Mouse (Mus musculus): ENCODE results near the gene Nfu1. TPM values are rescaled to one million over a fixed set of nuclear protein-coding genes. Genes with fewer than 3 reads are reported as not detected.

The Nfu1 gene
- polyA plus RNA-seq (2014; fragmentation: Nextera tagmentation; extraction: Ambion mirVana) = 88.8 and 92.4 TPM in 2 replicates

DNA sequence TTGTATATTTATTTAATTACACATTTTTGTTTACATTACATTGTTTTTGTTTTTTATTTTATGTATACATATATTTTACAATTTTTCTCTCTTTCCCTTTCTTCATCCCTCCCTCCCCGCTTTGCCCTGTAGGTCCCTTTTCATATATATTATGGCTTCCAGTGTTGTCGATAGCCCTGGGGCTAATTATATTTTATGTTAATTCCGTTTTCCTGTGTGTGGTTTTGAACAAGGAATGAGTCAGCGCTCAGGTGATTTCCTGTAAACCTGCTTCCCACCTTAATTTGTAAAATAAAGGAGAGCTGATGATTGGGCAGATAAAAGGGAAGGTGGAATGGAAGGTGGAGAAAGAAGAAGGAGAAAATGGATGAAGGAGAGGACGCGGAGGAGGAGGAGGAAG lies at the start of gene Nfu1:
Gene Nfu1, plus strand, starts transcription at position 350 of the 400 bp plus-strand sequence.
- no peak for ATAC-seq (replicated peaks; ENCODE audit: low FRiP score)
- Histone ChIP-seq H3K9ac (ENCODE audit: low read length) (peak within 1 kb of the TSS; percentile 91), H3K27me3 (ENCODE audit: control insufficient read depth, insufficient read depth, low read length) (no peaks in the 10 kb centered on the region), H3K27ac (ENCODE audit: low read depth, low read length) (peak within 1 kb of the TSS; percentile 58; the same call in 1 of the 2 replicates), H3K36me3 (ENCODE audit: control insufficient read depth, insufficient read depth, low read length) (no peaks in the 10 kb centered on the region), H3K4me1 (replicated peaks; ENCODE audit: control insufficient read depth, insufficient read depth, low read length) (peaks cover 5% of the 10 kb centered on the region; the same call in 1 of the 2 replicates), H3K9me3 (ENCODE audit: control insufficient read depth, low read length) (no peaks in the 10 kb centered on the region), H3K4me2 (ENCODE audit: low read depth, low read length, severe bottlenecking) (peak within 1 kb of the TSS; percentile 68), H3K4me3 (ENCODE audit: low read depth, low read length) (peak within 1 kb of the TSS; percentile 80)
- 79% methylated on average over 6 of the region's 6 CpGs for WGBS
- no peak for DNase-seq (ENCODE audit: low spot score)

GRCm38 (mm10) chr6:86963987-86964685 lies 44.9 kb upstream of the Nfu1 start:
- no peaks in the 10 kb centered on the region; the same call in 1 of the 2 replicates for H3K36me3 ChIP-seq (ENCODE audit: control insufficient read depth, insufficient read depth, low read length)
- 94% methylated on average over 7 of the region's 7 CpGs for WGBS

DNA sequence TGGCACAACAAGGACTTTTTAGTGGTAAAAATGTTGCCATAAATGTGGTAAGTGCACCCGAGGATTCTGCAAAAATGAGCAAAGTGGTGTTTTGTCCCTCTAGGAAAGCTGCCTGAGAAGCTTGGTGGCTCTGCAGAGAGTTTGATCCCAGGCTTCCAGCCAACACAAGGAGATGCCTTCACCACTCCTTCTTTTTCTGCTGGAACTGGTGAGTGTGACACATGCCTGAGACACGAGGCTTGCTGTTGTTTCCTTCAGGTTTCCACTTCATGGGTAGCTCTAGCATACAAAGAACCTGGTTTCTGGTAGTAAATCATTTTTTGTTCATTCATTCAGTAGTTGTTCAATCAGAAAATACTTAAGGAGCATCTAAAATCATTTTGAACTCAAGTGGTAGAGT lies 41.9 kb upstream of the Nfu1 start:
- no peaks in the 10 kb centered on the region for H3K4me1 ChIP-seq (replicated peaks; ENCODE audit: control insufficient read depth, insufficient read depth, low read length)
- no peak for ATAC-seq (replicated peaks; ENCODE audit: low FRiP score)

More at GRCm38 (mm10) chr6:86963987-86964685, 44.9 kb upstream of the Nfu1 start:
- Histone ChIP-seq H3K9ac (ENCODE audit: low read length) (no peak overlapping the region), H3K4me3 (ENCODE audit: low read depth, low read length) (no peak overlapping the region), H3K27ac (ENCODE audit: low read depth, low read length) (no peak overlapping the region), H3K9me3 (ENCODE audit: control insufficient read depth, low read length) (no peaks in the 10 kb centered on the region), H3K4me1 (replicated peaks; ENCODE audit: control insufficient read depth, insufficient read depth, low read length) (no peaks in the 10 kb centered on the region), H3K4me2 (ENCODE audit: low read depth, low read length, severe bottlenecking) (no peak overlapping the region), H3K27me3 (ENCODE audit: control insufficient read depth, insufficient read depth, low read length) (no peaks in the 10 kb centered on the region)
- DNase-seq (ENCODE audit: low spot score) (no peak), ATAC-seq (replicated peaks; ENCODE audit: low FRiP score) (no peak)

GRCm38 (mm10) chr6:86973956-86974355 lies 35.1 kb upstream of the Nfu1 start:
- no peak overlapping the region for H3K9ac ChIP-seq (ENCODE audit: low read length)
- H3K9me3 ChIP-seq (ENCODE audit: control insufficient read depth, low read length) = no peaks in the 10 kb centered on the region
- no peaks in the 10 kb centered on the region for H3K4me1 ChIP-seq (replicated peaks; ENCODE audit: control insufficient read depth, insufficient read depth, low read length)
- H3K4me3 ChIP-seq (ENCODE audit: low read depth, low read length) = no peak overlapping the region
- ATAC-seq (replicated peaks; ENCODE audit: low FRiP score) (no peak), DNase-seq (ENCODE audit: low spot score) (no peak)
- peaks cover 2% of the 10 kb centered on the region; the same call in 1 of the 2 replicates for H3K36me3 ChIP-seq (ENCODE audit: control insufficient read depth, insufficient read depth, low read length)
- 90% methylated on average over 4 of the region's 4 CpGs for WGBS
- H3K4me2 ChIP-seq (ENCODE audit: low read depth, low read length, severe bottlenecking) = no peak overlapping the region
- no peak overlapping the region for H3K27ac ChIP-seq (ENCODE audit: low read depth, low read length)
- no peaks in the 10 kb centered on the region for H3K27me3 ChIP-seq (ENCODE audit: control insufficient read depth, insufficient read depth, low read length)

More for the DNA sequence above, 41.9 kb upstream of the Nfu1 start:
- H3K27me3 ChIP-seq (ENCODE audit: control insufficient read depth, insufficient read depth, low read length) = no peaks in the 10 kb centered on the region
- H3K36me3 ChIP-seq (ENCODE audit: control insufficient read depth, insufficient read depth, low read length) = peaks cover 2% of the 10 kb centered on the region; the same call in 1 of the 2 replicates
- WGBS = 86% methylated on average over 2 of the region's 2 CpGs
- H3K4me2 ChIP-seq (ENCODE audit: low read depth, low read length, severe bottlenecking) = no peak overlapping the region
- H3K4me3 ChIP-seq (ENCODE audit: low read depth, low read length) = no peak overlapping the region
- H3K9ac ChIP-seq (ENCODE audit: low read length) = no peak overlapping the region
- H3K9me3 ChIP-seq (ENCODE audit: control insufficient read depth, low read length) = no peaks in the 10 kb centered on the region
- H3K27ac ChIP-seq (ENCODE audit: low read depth, low read length) = no peak overlapping the region
- DNase-seq (ENCODE audit: low spot score) = no peak

- H3K4me3 ChIP-seq (ENCODE audit: low read depth, low read length) = no peak overlapping the region
- H3K4me1 ChIP-seq (replicated peaks; ENCODE audit: control insufficient read depth, insufficient read depth, low read length) = no peaks in the 10 kb centered on the region
- no peaks in the 10 kb centered on the region; the same call in 1 of the 2 replicates for H3K36me3 ChIP-seq (ENCODE audit: control insufficient read depth, insufficient read depth, low read length)
- DNase-seq (ENCODE audit: low spot score) (no peak), ATAC-seq (replicated peaks; ENCODE audit: low FRiP score) (no peak)
- H3K27me3 ChIP-seq (ENCODE audit: control insufficient read depth, insufficient read depth, low read length) = no peaks in the 10 kb centered on the region
- H3K27ac ChIP-seq (ENCODE audit: low read depth, low read length) = no peak overlapping the region
- WGBS = 91% methylated on average over 8 of the region's 8 CpGs
- no peak overlapping the region for H3K4me2 ChIP-seq (ENCODE audit: low read depth, low read length, severe bottlenecking)
- no peak overlapping the region for H3K9ac ChIP-seq (ENCODE audit: low read length)
- no peaks in the 10 kb centered on the region for H3K9me3 ChIP-seq (ENCODE audit: control insufficient read depth, low read length)
Measured at GRCm38 (mm10) chr6:86978156-86978908, 30.7 kb upstream of the Nfu1 start.

GRCm38 (mm10) chr6:86978909-86979265 lies 30.1 kb upstream of the Nfu1 start:
- Histone ChIP-seq H3K4me3 (ENCODE audit: low read depth, low read length) (no peak overlapping the region), H3K4me2 (ENCODE audit: low read depth, low read length, severe bottlenecking) (no peak overlapping the region), H3K9me3 (ENCODE audit: control insufficient read depth, low read length) (no peaks in the 10 kb centered on the region), H3K9ac (ENCODE audit: low read length) (no peak overlapping the region), H3K27ac (ENCODE audit: low read depth, low read length) (no peak overlapping the region), H3K27me3 (ENCODE audit: control insufficient read depth, insufficient read depth, low read length) (no peaks in the 10 kb centered on the region), H3K4me1 (replicated peaks; ENCODE audit: control insufficient read depth, insufficient read depth, low read length) (no peaks in the 10 kb centered on the region), H3K36me3 (ENCODE audit: control insufficient read depth, insufficient read depth, low read length) (no peaks in the 10 kb centered on the region; the same call in 1 of the 2 replicates)
- WGBS = 88% methylated on average over 6 of the region's 6 CpGs
- ATAC-seq (replicated peaks; ENCODE audit: low FRiP score) (no peak), DNase-seq (ENCODE audit: low spot score) (no peak)

- ATAC-seq (replicated peaks; ENCODE audit: low FRiP score) (no peak), DNase-seq (ENCODE audit: low spot score) (no peak)
- H3K9ac ChIP-seq (ENCODE audit: low read length) = no peak overlapping the region
- H3K36me3 ChIP-seq (ENCODE audit: control insufficient read depth, insufficient read depth, low read length) = no peaks in the 10 kb centered on the region; the same call in 1 of the 2 replicates
- no peaks in the 10 kb centered on the region for H3K27me3 ChIP-seq (ENCODE audit: control insufficient read depth, insufficient read depth, low read length)
- H3K9me3 ChIP-seq (ENCODE audit: control insufficient read depth, low read length) = no peaks in the 10 kb centered on the region
- no peaks in the 10 kb centered on the region for H3K4me1 ChIP-seq (replicated peaks; ENCODE audit: control insufficient read depth, insufficient read depth, low read length)
- 79% methylated on average over 2 of the region's 2 CpGs for WGBS
- H3K4me3 ChIP-seq (ENCODE audit: low read depth, low read length) = no peak overlapping the region
- H3K4me2 ChIP-seq (ENCODE audit: low read depth, low read length, severe bottlenecking) = no peak overlapping the region
- no peak overlapping the region for H3K27ac ChIP-seq (ENCODE audit: low read depth, low read length)
Measured at GRCm38 (mm10) chr6:86981206-86981605, 27.8 kb upstream of the Nfu1 start.

DNA sequence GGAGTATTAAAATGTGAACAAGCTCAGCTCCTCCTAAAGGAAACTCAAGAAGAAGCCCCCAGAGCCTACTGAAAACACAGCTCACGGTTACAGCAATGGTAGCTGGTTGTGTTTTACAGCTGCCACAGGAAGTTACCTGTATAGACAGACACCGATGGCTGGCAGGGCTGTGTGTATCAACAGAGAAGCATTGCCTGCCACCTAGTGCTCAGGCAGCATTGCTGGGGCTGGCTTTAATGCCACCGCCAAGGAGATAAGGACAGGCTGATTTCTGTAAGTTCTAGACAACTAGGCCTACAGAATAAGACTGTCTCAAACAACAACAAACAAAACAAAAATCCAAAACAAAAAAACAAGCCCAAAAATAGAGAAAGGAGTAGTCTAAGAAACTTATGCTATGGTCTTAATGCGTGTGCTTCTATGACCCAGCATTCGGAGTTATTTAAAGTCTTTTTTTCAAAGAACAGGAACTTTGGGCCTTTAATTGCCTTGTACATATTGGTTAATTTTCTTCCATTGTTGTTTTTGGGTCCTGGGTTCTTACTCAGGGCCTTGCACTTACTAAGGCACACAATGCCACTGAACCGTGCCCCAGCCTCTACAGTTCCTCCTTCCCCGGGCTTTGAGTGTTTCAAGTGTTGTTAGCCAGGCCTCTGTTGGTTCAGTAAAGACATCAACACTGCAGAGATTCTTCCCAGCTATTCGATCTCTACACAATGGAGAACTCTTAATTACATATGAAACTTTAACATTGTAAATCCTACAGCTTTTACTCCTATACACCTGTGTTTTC lies 23.5 kb upstream of the Nfu1 start:
- DNase-seq (ENCODE audit: low spot score) (no peak), ATAC-seq (replicated peaks; ENCODE audit: low FRiP score) (no peak)
- no peaks in the 10 kb centered on the region for H3K9me3 ChIP-seq (ENCODE audit: control insufficient read depth, low read length)
- H3K36me3 ChIP-seq (ENCODE audit: control insufficient read depth, insufficient read depth, low read length) = no peaks in the 10 kb centered on the region; the same call in 1 of the 2 replicates
- WGBS = 90% methylated on average over 8 of the region's 8 CpGs
- H3K4me1 ChIP-seq (replicated peaks; ENCODE audit: control insufficient read depth, insufficient read depth, low read length) = no peaks in the 10 kb centered on the region
- H3K27ac ChIP-seq (ENCODE audit: low read depth, low read length) = no peak overlapping the region
- H3K27me3 ChIP-seq (ENCODE audit: control insufficient read depth, insufficient read depth, low read length) = no peaks in the 10 kb centered on the region
- no peak overlapping the region for H3K9ac ChIP-seq (ENCODE audit: low read length)
- H3K4me3 ChIP-seq (ENCODE audit: low read depth, low read length) = no peak overlapping the region
- no peak overlapping the region for H3K4me2 ChIP-seq (ENCODE audit: low read depth, low read length, severe bottlenecking)

Data from forebrain, embryonic 11.5 days (tissue).